Mouse (Mus musculus): ENCODE results near the gene Spryd3. TPM values are rescaled to one million over a fixed set of nuclear protein-coding genes. Genes with fewer than 3 reads are reported as not detected.

The Spryd3 gene
- polyA plus RNA-seq, 1 experiment from 2014 or later = 93.5 TPM

- H3K9me3 ChIP-seq = no peaks in the 10 kb centered on the region
- H3K9ac ChIP-seq = no peak overlapping the region
- WGBS = 52% methylated on average over 18 of the region's 18 CpGs
- no peaks in the 10 kb centered on the region for H3K36me3 ChIP-seq
- H3K27ac ChIP-seq (replicated peaks) = no peak overlapping the region
- no peak overlapping the region for H3K4me3 ChIP-seq
- no peak for ATAC-seq (ENCODE audit: low FRiP score, low read depth)
- H3K4me2 ChIP-seq = no peak overlapping the region
- peaks cover 38% of the 10 kb centered on the region for H3K4me1 ChIP-seq (replicated peaks)
- peaks cover 23% of the 10 kb centered on the region for H3K27me3 ChIP-seq
These were observed 27.1 kb downstream of the Spryd3 start for GRCm38 (mm10) chr15:102108651-102109525.

GRCm38 (mm10) chr15:102107689-102108573 is 28.1 kb downstream of the Spryd3 start:
- WGBS = 32% methylated on average over 13 of the region's 13 CpGs
- H3K27ac ChIP-seq (replicated peaks) = no peak overlapping the region
- peak overlapping the region; percentile 58 for H3K4me2 ChIP-seq
- H3K27me3 ChIP-seq = peaks cover 23% of the 10 kb centered on the region
- H3K36me3 ChIP-seq = no peaks in the 10 kb centered on the region
- ATAC-seq (ENCODE audit: low FRiP score, low read depth) = no peak
- no peaks in the 10 kb centered on the region for H3K9me3 ChIP-seq
- no peak overlapping the region for H3K9ac ChIP-seq
- 0 out of 2 replicates have a peak overlapping the region, but pooled peaks have one; percentile 34 for H3K4me3 ChIP-seq
- H3K4me1 ChIP-seq (replicated peaks) = peaks cover 48% of the 10 kb centered on the region

- Histone ChIP-seq H3K36me3 (no peaks in the 10 kb centered on the region), H3K4me2 (peak overlapping the region; percentile 58), H3K4me1 (replicated peaks) (peaks cover 58% of the 10 kb centered on the region), H3K9me3 (no peaks in the 10 kb centered on the region), H3K27ac (replicated peaks) (no peak overlapping the region), H3K9ac (0 out of 2 replicates have a peak overlapping the region, but pooled peaks have one; percentile 5), H3K4me3 (peak overlapping the region; percentile 34), H3K27me3 (peaks cover 23% of the 10 kb centered on the region)
- WGBS = 10% methylated on average over 38 of the region's 38 CpGs
- ATAC-seq (ENCODE audit: low FRiP score, low read depth) = peak; percentile 12
These were observed 29.1 kb downstream of the Spryd3 start for GRCm38 (mm10) chr15:102106754-102107456.

- H3K36me3 ChIP-seq = no peaks in the 10 kb centered on the region
- H3K4me1 ChIP-seq (replicated peaks) = peaks cover 67% of the 10 kb centered on the region
- peak overlapping the region; percentile 58 for H3K4me2 ChIP-seq
- H3K27me3 ChIP-seq = peaks cover 23% of the 10 kb centered on the region
- no peaks in the 10 kb centered on the region for H3K9me3 ChIP-seq
- no peak overlapping the region for H3K27ac ChIP-seq (replicated peaks)
- no peak for ATAC-seq (ENCODE audit: low FRiP score, low read depth)
- H3K4me3 ChIP-seq = peak overlapping the region; percentile 34
- H3K9ac ChIP-seq = no peak overlapping the region
- WGBS = 25% methylated on average over 18 of the region's 18 CpGs
These were observed 30.0 kb downstream of the Spryd3 start for GRCm38 (mm10) chr15:102105764-102106730.

- peaks cover 23% of the 10 kb centered on the region for H3K27me3 ChIP-seq
- H3K9ac ChIP-seq = no peak overlapping the region
- 47% methylated on average over 5 of the region's 5 CpGs for WGBS
- H3K4me2 ChIP-seq = peak overlapping the region; percentile 58; the same call in 1 of the 2 replicates
- no peaks in the 10 kb centered on the region for H3K36me3 ChIP-seq
- ATAC-seq (ENCODE audit: low FRiP score, low read depth) = no peak
- no peaks in the 10 kb centered on the region for H3K9me3 ChIP-seq
- H3K27ac ChIP-seq (replicated peaks) = no peak overlapping the region
- H3K4me3 ChIP-seq = no peak overlapping the region
- peaks cover 74% of the 10 kb centered on the region for H3K4me1 ChIP-seq (replicated peaks)
These were observed 30.7 kb downstream of the Spryd3 start for GRCm38 (mm10) chr15:102105360-102105759.

- Histone ChIP-seq H3K36me3 (no peaks in the 10 kb centered on the region), H3K27ac (replicated peaks) (peak overlapping the region; percentile 41), H3K4me2 (peak overlapping the region; percentile 88), H3K4me3 (peak overlapping the region; percentile 20; the same call in 1 of the 2 replicates), H3K27me3 (peaks cover 23% of the 10 kb centered on the region), H3K4me1 (replicated peaks) (peaks cover 77% of the 10 kb centered on the region), H3K9ac (no peak overlapping the region), H3K9me3 (no peaks in the 10 kb centered on the region)
- 24% methylated on average over 12 of the region's 12 CpGs for WGBS
- ATAC-seq (ENCODE audit: low FRiP score, low read depth) = no peak
These were observed 32.0 kb downstream of the Spryd3 start for GRCm38 (mm10) chr15:102103947-102104555.

GRCm38 (mm10) chr15:102103371-102103946 is 32.6 kb downstream of the Spryd3 start:
- no peaks in the 10 kb centered on the region for H3K9me3 ChIP-seq
- WGBS = 11% methylated on average over 14 of the region's 14 CpGs
- peak overlapping the region; percentile 78 for H3K27ac ChIP-seq (replicated peaks)
- H3K36me3 ChIP-seq = no peaks in the 10 kb centered on the region
- peak overlapping the region; percentile 20 for H3K4me3 ChIP-seq
- peak overlapping the region; percentile 88 for H3K4me2 ChIP-seq
- H3K4me1 ChIP-seq (replicated peaks) = peaks cover 73% of the 10 kb centered on the region
- ATAC-seq (ENCODE audit: low FRiP score, low read depth) = no peak
- H3K27me3 ChIP-seq = peaks cover 23% of the 10 kb centered on the region
- peak overlapping the region; percentile 21 for H3K9ac ChIP-seq

- Histone ChIP-seq H3K4me2 (peak overlapping the region; percentile 88), H3K27me3 (peaks cover 25% of the 10 kb centered on the region), H3K27ac (replicated peaks) (peak overlapping the region; percentile 78), H3K4me1 (replicated peaks) (peaks cover 73% of the 10 kb centered on the region), H3K9ac (peak overlapping the region; percentile 21), H3K36me3 (peaks cover 7% of the 10 kb centered on the region; the same call in 1 of the 2 replicates), H3K9me3 (no peaks in the 10 kb centered on the region), H3K4me3 (peak overlapping the region; percentile 20)
- ATAC-seq (ENCODE audit: low FRiP score, low read depth) = no peak
- WGBS = 20% methylated on average over 6 of the region's 6 CpGs
These were observed 33.4 kb downstream of the Spryd3 start for GRCm38 (mm10) chr15:102102548-102103121.

- Histone ChIP-seq H3K4me2 (peak overlapping the region; percentile 88), H3K36me3 (peaks cover 13% of the 10 kb centered on the region), H3K4me1 (replicated peaks) (peaks cover 68% of the 10 kb centered on the region), H3K27me3 (peaks cover 22% of the 10 kb centered on the region), H3K27ac (replicated peaks) (peak overlapping the region; percentile 78), H3K4me3 (no peak overlapping the region), H3K9ac (no peak overlapping the region), H3K9me3 (no peaks in the 10 kb centered on the region)
- no peak for ATAC-seq (ENCODE audit: low FRiP score, low read depth)
- 20% methylated on average over 11 of the region's 11 CpGs for WGBS
These were observed 34.1 kb downstream of the Spryd3 start for GRCm38 (mm10) chr15:102101672-102102541.

Measured in hindbrain, embryonic 15.5 days (tissue).